Mouse (Mus musculus) embryonic fibroblast, embryonic 13.5 days (primary cell): ENCODE measurements at regions not wholly inside any gene's neighbourhood (a gene's known extent, or its start where the extent isn't known, plus 50 kb on each side); places are given as distances from the start of the nearest gene placed in this dataset.

Experiments used
- H3K27ac ChIP-seq: 2 replicates; pipeline ENCODE4 v1.5.1; 2012; ENCODE audit warnings: low read length, control low read depth, inconsistent platforms; ENCODE audit not compliant: insufficient read depth
- H3K4me1 ChIP-seq: 2 replicates; pipeline ENCODE4 v1.6.1; 2011; ENCODE audit warnings: low read length; ENCODE audit not compliant: control insufficient read depth, insufficient read depth
- H3K4me3 ChIP-seq: 2 replicates; pipeline ENCODE4 v1.5.1; 2011; ENCODE audit warnings: mild to moderate bottlenecking, control low read depth, low read length; ENCODE audit not compliant: insufficient read depth
- CTCF ChIP-seq: IDR thresholded peaks from 2 replicates; pipeline ENCODE4 v1.5.1; 2011; ENCODE audit warnings: mild to moderate bottlenecking, control low read depth, low read length, moderate library complexity, borderline replicate concordance; ENCODE audit not compliant: insufficient read depth
- POLR2A ChIP-seq: IDR thresholded peaks from 2 replicates; pipeline ENCODE4 v1.6.1; 2011; ENCODE audit warnings: low read depth, mild to moderate bottlenecking, control low read depth, low read length, moderate library complexity

GRCm38 (mm10) chr1:94423731-94424130, 371.4 kb upstream of the Pdcd1 start:
- TF ChIP-seq CTCF (no peak), POLR2A (no peak)
- no peaks in the 10 kb centered on the region for H3K4me1 ChIP-seq
- H3K4me3 ChIP-seq = no peak overlapping the region
- no peak overlapping the region for H3K27ac ChIP-seq

- Histone ChIP-seq H3K27ac (no peak overlapping the region), H3K4me3 (no peak overlapping the region), H3K4me1 (no peaks in the 10 kb centered on the region)
- TF ChIP-seq CTCF = no peak
- no peak for TF ChIP-seq POLR2A
These were observed 360.7 kb upstream of the Pdcd1 start for GRCm38 (mm10) chr1:94413043-94413442.

- Histone ChIP-seq H3K4me3 (no peak overlapping the region), H3K4me1 (no peaks in the 10 kb centered on the region), H3K27ac (peak overlapping the region; percentile 61; the same call in 1 of the 2 replicates)
- TF ChIP-seq CTCF (no peak), POLR2A (no peak)
These were observed 314.3 kb upstream of the Pdcd1 start for GRCm38 (mm10) chr1:94366606-94367005.

- TF ChIP-seq CTCF = no peak
- no peak for TF ChIP-seq POLR2A
- Histone ChIP-seq H3K4me1 (no peaks in the 10 kb centered on the region), H3K27ac (no peak overlapping the region), H3K4me3 (no peak overlapping the region)
These were observed 304.6 kb upstream of the Pdcd1 start for GRCm38 (mm10) chr1:94356996-94357395.

GRCm38 (mm10) chr1:94355873-94356272, 303.5 kb upstream of the Pdcd1 start:
- Histone ChIP-seq H3K4me1 (no peaks in the 10 kb centered on the region), H3K27ac (no peak overlapping the region), H3K4me3 (no peak overlapping the region)
- TF ChIP-seq POLR2A = no peak
- no peak for TF ChIP-seq CTCF

- no peak overlapping the region for H3K4me3 ChIP-seq
- TF ChIP-seq CTCF = no peak
- no peak for TF ChIP-seq POLR2A
- H3K4me1 ChIP-seq = no peaks in the 10 kb centered on the region
- H3K27ac ChIP-seq = no peak overlapping the region
These were observed 290.2 kb upstream of the Pdcd1 start for GRCm38 (mm10) chr1:94342576-94342975.

GRCm38 (mm10) chr1:94341237-94341636, 288.9 kb upstream of the Pdcd1 start:
- Histone ChIP-seq H3K27ac (no peak overlapping the region), H3K4me1 (no peaks in the 10 kb centered on the region)
- TF ChIP-seq CTCF = no peak
- no peak for TF ChIP-seq POLR2A

GRCm38 (mm10) chr1:94318029-94318428, 265.7 kb upstream of the Pdcd1 start:
- no peak overlapping the region for H3K4me3 ChIP-seq
- H3K4me1 ChIP-seq = no peaks in the 10 kb centered on the region
- no peak overlapping the region for H3K27ac ChIP-seq
- no peak for TF ChIP-seq CTCF
- no peak for TF ChIP-seq POLR2A

More at GRCm38 (mm10) chr1:94341237-94341636, 288.9 kb upstream of the Pdcd1 start:
- no peak overlapping the region for H3K4me3 ChIP-seq

GRCm38 (mm10) chr1:94298395-94298794, 246.0 kb upstream of the Pdcd1 start:
- no peak overlapping the region for H3K4me3 ChIP-seq
- TF ChIP-seq CTCF = no peak
- no peak for TF ChIP-seq POLR2A
- H3K4me1 ChIP-seq = no peaks in the 10 kb centered on the region
- H3K27ac ChIP-seq = no peak overlapping the region

- no peak for TF ChIP-seq POLR2A
- no peak for TF ChIP-seq CTCF
- Histone ChIP-seq H3K4me3 (no peak overlapping the region), H3K27ac (no peak overlapping the region), H3K4me1 (no peaks in the 10 kb centered on the region)
These were observed 220.2 kb upstream of the Pdcd1 start for GRCm38 (mm10) chr1:94272569-94272968.

- Histone ChIP-seq H3K4me3 (no peak overlapping the region), H3K27ac (no peak overlapping the region), H3K4me1 (no peaks in the 10 kb centered on the region)
- TF ChIP-seq POLR2A = no peak
- TF ChIP-seq CTCF = no peak
These were observed 211.0 kb upstream of the Pdcd1 start for GRCm38 (mm10) chr1:94263313-94263712.
